Mouse (Mus musculus) hindbrain, embryonic 16.5 days (tissue): ENCODE results near the gene Vwde. TPM values are rescaled to one million over a fixed set of nuclear protein-coding genes. Genes with fewer than 3 reads are reported as not detected.

ENCODE experiments used
- ATAC-seq: fragments of 200-750 bp; cut with Nextera tagmentation; 2 replicates; pipeline ENCODE4 v1.8.0; 2017; ENCODE audit warnings: moderate TSS enrichment, moderate library complexity
- H3K27ac ChIP-seq: fragments of 300-500 bp; sonication (generic); 2 replicates; pipeline ENCODE4 v1.5.1; 2014; ENCODE audit warnings: low read depth, mild to moderate bottlenecking, control low read depth, low read length, moderate library complexity
- H3K27me3 ChIP-seq: fragments of 300-500 bp; sonication (generic); replicated peaks from 2 replicates; pipeline ENCODE4 v1.6.1; 2014; ENCODE audit warnings: low read length; ENCODE audit not compliant: control insufficient read depth, insufficient read depth
- H3K36me3 ChIP-seq: fragments of 300-500 bp; sonication (generic); 2 replicates; pipeline ENCODE4 v1.6.1; 2014; ENCODE audit warnings: mild to moderate bottlenecking, low read length, moderate library complexity, mixed read lengths; ENCODE audit not compliant: control insufficient read depth, insufficient read depth
- H3K4me1 ChIP-seq: fragments of 300-500 bp; sonication (generic); 2 replicates; pipeline ENCODE4 v1.6.1; 2014; ENCODE audit warnings: low read depth, low read length; ENCODE audit not compliant: control insufficient read depth, insufficient read depth
- H3K4me2 ChIP-seq: fragments of 300-500 bp; sonication (generic); 2 replicates; pipeline ENCODE4 v1.6.1; 2014; ENCODE audit warnings: mild to moderate bottlenecking, low read length, control low read depth, moderate library complexity
- H3K4me3 ChIP-seq: fragments of 300-500 bp; sonication (generic); 2 replicates; pipeline ENCODE4 v1.5.1; 2014; ENCODE audit warnings: mild to moderate bottlenecking, low read length, control low read depth, moderate library complexity
- H3K9ac ChIP-seq: fragments of 300-500 bp; sonication (generic); 2 replicates; pipeline ENCODE4 v1.6.1; 2014; ENCODE audit warnings: low read depth, mild to moderate bottlenecking, control low read depth, low read length, moderate library complexity
- H3K9me3 ChIP-seq: fragments of 300-500 bp; sonication (generic); 2 replicates; pipeline ENCODE4 v1.6.1; 2014; ENCODE audit warnings: mild to moderate bottlenecking, low read length, moderate library complexity; ENCODE audit not compliant: control insufficient read depth
- WGBS: fragments of 180-500 bp; shearing (Covaris S2); extraction: QIAGEN DNeasy Blood & Tissue Kit; methylation state at CpG from one replicate; pipeline ENCODE4 v1.1.7; 2014; 5-methylcytosine and 5-hydroxymethylcytosine counted together
- polyA plus RNA-seq: library from polyadenylated mRNA; unstranded; fragments of >200 nt; fragmentation: Nextera tagmentation; extraction: Ambion mirVana; gene quantifications from 2 replicates; pipeline ENCODE4 v1.2.1, GENCODE M21; 2015

Vwde gene
- polyA plus RNA-seq, result 0.20 and 0.21 TPM in 2 replicates

DNA sequence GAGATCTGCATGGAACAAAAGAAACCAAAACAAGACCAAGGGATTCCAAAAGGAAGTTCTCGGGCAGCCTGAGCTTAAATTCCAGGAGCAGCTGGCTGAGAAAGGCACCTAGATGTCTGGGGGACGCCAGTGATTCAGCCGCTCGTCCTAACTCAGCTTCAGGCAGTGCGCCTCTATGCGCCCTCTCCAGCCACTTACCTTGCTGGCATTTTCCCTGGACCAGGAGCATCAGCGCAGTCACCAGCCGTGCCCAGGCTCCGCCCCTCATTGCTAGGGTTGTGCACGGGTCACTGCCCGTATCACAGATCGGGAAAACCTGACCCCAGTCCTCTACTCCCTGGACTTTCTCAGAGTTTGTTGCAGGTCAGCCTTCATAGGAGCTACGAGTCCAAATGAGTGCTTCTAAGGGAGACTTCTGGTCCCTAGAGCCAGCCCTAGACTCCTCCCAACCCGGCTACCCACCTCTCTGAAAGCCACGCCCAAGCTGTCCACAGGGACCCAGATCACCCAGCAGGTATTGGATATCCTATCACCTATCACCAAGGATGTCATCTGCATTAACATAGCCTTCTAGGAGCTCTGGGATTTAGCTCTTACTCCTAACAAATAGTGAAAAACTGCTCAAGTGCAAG, at the start of gene Vwde:
Vwde (minus strand) TSS at position 370 of the 632 bp plus-strand sequence.
- Histone ChIP-seq H3K27ac (no peak within 1 kb of the TSS), H3K4me1 (no peaks in the 10 kb centered on the region; the same call in 1 of the 2 replicates), H3K9me3 (no peaks in the 10 kb centered on the region), H3K27me3 (no peaks in the 10 kb centered on the region), H3K9ac (no peak within 1 kb of the TSS; the same call in 1 of the 2 replicates), H3K4me3 (peak within 1 kb of the TSS; percentile 31), H3K4me2 (peak within 1 kb of the TSS; percentile 58), H3K36me3 (no peaks in the 10 kb centered on the region)
- WGBS, result 27% methylated on average over 15 of the region's 15 CpGs
- peak; percentile 58 for ATAC-seq

DNA sequence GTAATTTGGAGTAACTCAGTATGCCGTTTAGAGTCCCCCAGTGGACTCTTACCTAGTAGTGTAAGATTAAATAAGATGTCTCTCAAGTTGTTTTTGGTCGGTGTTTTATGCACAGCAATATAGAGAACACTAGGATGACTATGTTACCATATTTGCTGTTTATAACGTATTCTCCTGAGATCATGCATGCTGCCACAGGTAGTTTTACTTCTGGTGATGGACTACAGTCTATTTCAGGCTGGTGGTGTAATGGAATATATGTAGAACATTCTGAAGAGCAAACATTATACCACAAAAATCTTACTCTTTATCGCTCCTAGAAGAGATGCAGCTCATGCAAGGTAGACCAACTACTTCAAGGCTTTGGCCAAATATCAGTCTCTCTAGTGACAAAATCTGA, 30.6 kb upstream of the Vwde start:
- Histone ChIP-seq H3K4me3 (no peak overlapping the region), H3K4me1 (no peaks in the 10 kb centered on the region), H3K27me3 (no peaks in the 10 kb centered on the region), H3K9ac (no peak overlapping the region), H3K36me3 (no peaks in the 10 kb centered on the region), H3K27ac (no peak overlapping the region), H3K9me3 (no peaks in the 10 kb centered on the region), H3K4me2 (no peak overlapping the region)
- ATAC-seq, result no peak
- 80% methylated on average over 4 of the region's 4 CpGs for WGBS

DNA sequence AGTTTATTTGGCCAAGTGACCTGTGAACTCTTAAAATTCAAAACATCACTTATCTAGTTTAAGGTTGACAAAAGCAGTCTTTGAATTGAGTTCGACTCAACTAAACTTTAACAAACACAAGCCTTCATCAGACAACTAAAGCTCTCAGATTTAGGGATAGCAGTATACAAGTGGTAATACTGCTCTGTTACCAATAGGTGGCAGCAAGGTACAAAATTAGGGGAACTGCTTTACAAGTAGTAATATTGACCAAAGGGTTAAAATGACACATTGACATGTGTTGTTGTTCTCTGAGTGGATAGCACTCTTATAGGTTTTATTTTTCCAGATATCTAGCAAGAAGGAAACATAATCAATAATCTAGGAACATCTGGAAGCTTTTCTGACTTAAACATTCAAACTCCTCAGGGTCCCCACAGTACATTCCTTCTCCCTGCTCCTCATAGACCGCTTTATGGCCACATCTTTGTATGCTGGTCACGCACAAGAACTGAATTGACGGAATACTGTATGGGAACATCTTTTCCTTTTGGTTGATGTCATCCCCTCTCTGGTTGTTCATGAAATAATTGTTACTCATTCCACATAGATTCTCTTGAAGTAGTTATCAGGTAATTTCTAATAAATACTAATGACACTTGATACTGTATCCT, 23.7 kb upstream of the Vwde start:
- no peak overlapping the region for H3K4me2 ChIP-seq
- H3K36me3 ChIP-seq, result no peaks in the 10 kb centered on the region
- ATAC-seq, result no peak
- no peaks in the 10 kb centered on the region for H3K4me1 ChIP-seq
- no peak overlapping the region for H3K27ac ChIP-seq
- H3K4me3 ChIP-seq, result no peak overlapping the region
- no peaks in the 10 kb centered on the region for H3K27me3 ChIP-seq
- WGBS, result 69% methylated on average over 4 of the region's 4 CpGs
- no peaks in the 10 kb centered on the region for H3K9me3 ChIP-seq
- H3K9ac ChIP-seq, result no peak overlapping the region

DNA sequence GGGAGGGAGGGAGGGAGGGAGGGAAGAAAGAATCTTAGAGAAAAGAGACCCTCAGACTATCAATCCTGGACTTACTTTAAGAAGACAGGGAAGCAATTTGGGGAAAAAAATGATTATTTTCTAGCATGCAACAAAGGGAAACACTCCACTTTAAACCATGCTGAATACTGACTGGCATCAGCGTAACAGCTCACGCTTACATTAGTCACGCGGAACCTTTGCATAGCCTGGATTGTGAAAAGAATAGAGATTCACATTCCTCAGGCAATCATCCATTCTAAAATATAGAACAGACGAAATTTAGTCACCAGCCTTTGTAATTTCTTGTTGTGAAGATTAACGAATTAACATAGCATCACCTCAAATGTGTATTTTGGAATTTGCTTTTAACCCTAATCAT, 18.6 kb downstream of the Vwde start:
- 55% methylated on average over 6 of the region's 6 CpGs for WGBS

DNA sequence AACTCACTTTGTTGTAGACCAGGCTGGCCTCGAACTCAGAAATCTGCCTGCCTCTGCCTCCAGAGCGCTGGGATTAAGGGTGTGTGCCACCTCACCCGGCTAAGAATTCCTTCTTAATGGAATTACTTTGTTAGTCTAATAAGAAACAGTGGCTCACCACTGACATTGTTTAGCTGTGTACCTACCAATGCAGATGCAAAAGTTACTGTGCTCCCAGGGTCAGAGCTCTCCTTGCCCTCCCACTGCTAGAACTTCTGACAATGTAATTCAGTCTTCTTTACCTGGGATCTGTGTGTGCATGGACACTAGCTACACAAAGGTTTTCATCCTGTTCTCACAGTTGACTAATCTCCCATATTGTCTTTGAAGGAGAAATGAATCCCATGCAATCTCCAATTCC, 27.3 kb downstream of the Vwde start:
- 94% methylated on average over 3 of the region's 3 CpGs for WGBS
- H3K27me3 ChIP-seq, result no peaks in the 10 kb centered on the region
- no peak overlapping the region for H3K27ac ChIP-seq
- H3K4me3 ChIP-seq, result no peak overlapping the region
- H3K9ac ChIP-seq, result no peak overlapping the region
- no peaks in the 10 kb centered on the region for H3K4me1 ChIP-seq
- no peaks in the 10 kb centered on the region for H3K36me3 ChIP-seq
- H3K9me3 ChIP-seq, result 0 out of 2 replicates have a peak, but pooled peaks cover 2% of the 10 kb centered on the region
- ATAC-seq, result no peak
- H3K4me2 ChIP-seq, result no peak overlapping the region

More for the DNA sequence above, 18.6 kb downstream of the Vwde start:
- ATAC-seq, result no peak
- H3K27ac ChIP-seq, result no peak overlapping the region
- no peak overlapping the region for H3K4me2 ChIP-seq
- no peaks in the 10 kb centered on the region for H3K4me1 ChIP-seq
- no peak overlapping the region for H3K4me3 ChIP-seq
- no peaks in the 10 kb centered on the region for H3K27me3 ChIP-seq
- H3K9ac ChIP-seq, result no peak overlapping the region
- H3K36me3 ChIP-seq, result no peaks in the 10 kb centered on the region
- no peaks in the 10 kb centered on the region for H3K9me3 ChIP-seq

DNA sequence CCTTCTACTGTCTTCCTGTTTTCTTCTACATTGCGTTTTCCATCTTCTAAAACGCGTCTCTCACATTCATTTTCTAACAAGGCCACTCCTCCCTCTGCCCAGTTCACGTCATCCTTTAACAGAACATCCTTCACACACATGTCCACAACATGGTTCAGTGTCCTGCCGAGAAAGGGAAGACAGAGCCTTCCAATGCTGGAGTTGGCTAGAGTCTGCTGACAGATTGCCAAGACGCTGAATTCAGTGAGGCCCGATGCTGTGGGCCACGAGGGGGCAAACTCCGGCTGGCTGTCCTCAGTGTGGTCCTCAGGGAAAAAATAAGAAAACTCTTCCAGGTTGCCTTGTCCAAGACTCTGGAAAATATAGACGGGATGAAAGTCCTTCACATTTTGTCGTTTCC, 37.9 kb downstream of the Vwde start:
- 86% methylated on average over 11 of the region's 11 CpGs for WGBS
- H3K4me2 ChIP-seq, result no peak overlapping the region
- no peak overlapping the region for H3K4me3 ChIP-seq
- H3K27ac ChIP-seq, result no peak overlapping the region
- no peaks in the 10 kb centered on the region for H3K9me3 ChIP-seq
- H3K9ac ChIP-seq, result no peak overlapping the region
- no peaks in the 10 kb centered on the region for H3K4me1 ChIP-seq
- no peaks in the 10 kb centered on the region for H3K36me3 ChIP-seq
- ATAC-seq, result no peak
- no peaks in the 10 kb centered on the region for H3K27me3 ChIP-seq

DNA sequence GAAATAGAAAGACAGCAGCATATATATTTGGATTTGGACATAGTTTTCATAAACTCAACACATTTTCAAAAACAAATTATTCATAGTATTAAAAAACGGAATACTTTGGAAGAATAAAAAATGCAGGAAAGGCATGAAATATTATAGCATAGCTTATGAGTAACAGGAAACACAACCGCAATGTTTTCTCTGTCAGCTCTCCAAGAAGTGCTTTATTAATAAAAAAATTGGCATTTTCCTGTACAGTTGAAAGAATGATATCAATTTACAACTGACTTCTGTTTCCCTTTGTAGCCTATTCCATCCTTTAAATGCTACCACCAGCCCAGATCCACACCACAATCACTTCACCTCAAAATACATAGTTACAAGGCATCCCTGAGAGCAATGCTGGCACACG, 44.7 kb downstream of the Vwde start:
- WGBS, result 90% methylated on average over 3 of the region's 3 CpGs

DNA sequence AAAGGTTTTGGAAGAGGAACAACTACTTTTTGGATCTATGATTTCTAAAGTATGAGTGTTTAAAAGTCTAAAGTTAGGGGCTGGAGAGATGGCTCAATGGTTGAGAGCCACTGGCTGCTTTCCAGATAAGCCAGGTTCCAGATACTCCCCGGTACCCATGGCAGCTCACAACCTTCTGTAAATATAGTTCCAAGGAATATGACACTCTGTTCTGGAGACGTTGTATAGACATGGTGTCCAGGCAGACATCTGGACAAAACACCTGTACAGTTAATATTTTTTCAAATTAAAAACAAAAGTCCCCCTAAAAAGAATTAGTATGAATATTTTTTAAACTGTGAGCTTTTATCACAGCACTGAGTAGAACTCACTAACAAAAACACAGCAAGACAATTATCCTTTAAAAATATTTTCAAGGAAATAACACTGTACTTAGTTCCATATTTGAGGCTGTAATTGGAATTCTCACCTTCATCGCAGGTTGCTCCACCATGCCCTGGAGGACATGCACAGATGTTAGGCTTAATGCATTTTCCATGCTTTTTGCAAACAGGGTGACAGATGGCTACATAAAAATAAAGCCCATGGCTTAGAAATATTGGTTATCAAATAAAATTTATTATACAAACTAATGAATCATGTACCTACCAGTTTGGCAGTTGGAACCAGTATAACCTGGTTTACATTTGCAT, 55.2 kb downstream of the Vwde start:
- 67% methylated on average over 3 of the region's 3 CpGs for WGBS
- ATAC-seq, result no peak
- H3K36me3 ChIP-seq, result no peaks in the 10 kb centered on the region

More for the DNA sequence above, 44.7 kb downstream of the Vwde start:
- Histone ChIP-seq H3K4me3 (no peak overlapping the region), H3K4me1 (no peaks in the 10 kb centered on the region), H3K27ac (no peak overlapping the region), H3K36me3 (no peaks in the 10 kb centered on the region), H3K9ac (no peak overlapping the region), H3K4me2 (no peak overlapping the region), H3K9me3 (no peaks in the 10 kb centered on the region), H3K27me3 (no peaks in the 10 kb centered on the region)
- ATAC-seq, result no peak

DNA sequence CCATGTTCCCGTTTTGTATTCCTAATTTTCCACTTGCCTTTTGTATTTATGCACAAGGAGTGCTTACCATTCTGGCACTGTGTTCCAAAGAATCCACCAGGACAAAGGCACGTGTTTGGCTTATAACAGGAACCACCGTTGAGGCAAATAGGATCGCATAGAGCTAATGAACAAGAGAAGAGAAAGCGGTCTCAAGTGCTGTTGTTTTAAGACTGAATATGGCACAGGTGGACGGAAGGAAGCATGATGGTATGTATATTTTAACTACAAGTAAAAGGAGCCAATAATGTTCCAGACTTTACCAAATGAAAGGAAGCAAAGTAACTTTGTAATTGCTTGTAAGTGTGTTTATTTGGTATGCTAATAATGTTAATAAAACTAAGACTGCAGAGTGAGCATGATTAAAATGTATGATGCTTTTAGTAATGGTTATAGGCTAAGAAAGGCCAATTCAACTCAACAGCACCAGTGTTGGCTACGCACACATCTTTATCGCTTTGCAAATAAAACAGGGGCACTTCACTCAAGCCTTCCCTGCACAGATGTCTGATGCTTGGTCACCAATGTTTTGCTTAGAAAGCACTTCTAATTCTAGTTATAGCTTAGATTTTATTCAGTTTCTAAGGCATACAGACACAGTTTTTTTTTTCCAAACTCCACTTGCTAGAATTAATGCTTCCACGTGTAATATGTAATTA, 58.4 kb downstream of the Vwde start:
- no peak for ATAC-seq
- no peaks in the 10 kb centered on the region for H3K9me3 ChIP-seq
- H3K9ac ChIP-seq, result no peak overlapping the region
- H3K27ac ChIP-seq, result no peak overlapping the region
- no peaks in the 10 kb centered on the region for H3K36me3 ChIP-seq
- H3K4me1 ChIP-seq, result no peaks in the 10 kb centered on the region
- 69% methylated on average over 9 of the region's 9 CpGs for WGBS
- H3K27me3 ChIP-seq, result no peaks in the 10 kb centered on the region
- no peak overlapping the region for H3K4me2 ChIP-seq
- H3K4me3 ChIP-seq, result no peak overlapping the region

More for the DNA sequence above, 55.2 kb downstream of the Vwde start:
- Histone ChIP-seq H3K27me3 (no peaks in the 10 kb centered on the region), H3K9me3 (no peaks in the 10 kb centered on the region), H3K4me3 (no peak overlapping the region), H3K27ac (no peak overlapping the region), H3K9ac (no peak overlapping the region), H3K4me2 (no peak overlapping the region), H3K4me1 (no peaks in the 10 kb centered on the region)
